Mouse (Mus musculus): ENCODE results near the gene Nupr1.

Nupr1 gene
- long read RNA-seq, experiment 1, transcript Nupr1-201 (3 exons, 829 nt): major isoform, 39 of 40 reads
- long read RNA-seq, experiment 1, partial matches to known transcripts: 0 of 40 reads
- long read RNA-seq, experiment 1, other reads (novel, unspliced or antisense): 1 of 40 reads
- long read RNA-seq, experiment 2, transcript Nupr1-201 (3 exons, 829 nt): major isoform, 41 of 47 reads
- long read RNA-seq, experiment 2, partial matches to known transcripts: 0 of 47 reads
- long read RNA-seq, experiment 2, other reads (novel, unspliced or antisense): 4 of 47 reads

DNA sequence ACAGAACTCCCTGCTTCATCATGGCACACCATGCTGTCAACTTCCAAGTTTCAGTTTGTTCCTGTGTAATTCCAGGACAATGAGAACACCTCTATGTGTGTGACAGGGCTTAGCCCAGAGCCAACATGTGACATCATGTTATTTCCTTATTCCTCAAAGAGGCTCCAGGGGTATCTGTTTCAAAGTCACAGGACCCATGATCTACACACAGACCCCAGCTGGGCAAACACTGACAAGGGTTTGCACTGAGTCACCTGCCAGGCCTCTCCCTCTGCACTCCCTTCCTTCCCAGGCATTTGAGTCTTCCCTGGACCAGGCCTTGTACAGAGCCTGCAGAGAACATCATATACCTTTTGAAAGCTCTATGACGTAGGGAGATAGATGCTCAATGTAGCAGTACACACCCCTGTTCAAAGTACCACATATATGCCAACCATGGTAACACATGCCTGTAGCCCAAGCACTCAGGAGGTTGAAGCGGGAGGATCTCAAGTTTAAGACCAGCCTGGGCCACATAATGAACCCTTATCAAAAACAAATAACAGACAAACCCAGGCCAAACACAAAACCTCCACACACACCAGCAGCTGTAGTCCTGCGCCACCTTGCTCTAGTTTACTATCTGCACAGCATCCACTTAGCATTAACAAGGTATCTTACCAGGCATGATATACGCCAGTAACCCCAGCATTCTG, at the start of gene Nupr1:
Gene Nupr1, minus strand, starts transcription at position 38 of the 695 bp plus-strand sequence.
- intact Hi-C loops (cut with DNase I): no loop called here

DNA sequence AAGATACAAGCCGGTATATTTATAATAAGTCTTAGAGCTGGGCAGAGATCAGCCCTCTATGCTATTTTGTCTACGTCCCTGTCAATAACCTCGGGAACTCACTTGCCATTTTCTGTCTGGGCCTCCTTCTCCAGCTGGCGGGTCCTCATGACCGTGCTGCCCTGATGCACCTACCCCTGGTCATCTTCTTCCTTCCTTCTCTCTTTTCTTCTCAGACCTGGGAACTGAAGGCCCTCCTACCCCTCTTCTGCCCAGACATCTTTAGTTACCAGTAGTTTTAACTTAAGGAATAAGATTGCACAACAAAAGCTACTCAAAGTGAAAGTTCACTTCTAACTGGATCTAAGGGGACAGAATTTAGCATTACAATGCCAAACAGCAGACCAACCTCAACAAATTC, 49.0 kb upstream of the Nupr1 start:
- intact Hi-C loops (cut with DNase I): no loop called here

DNA sequence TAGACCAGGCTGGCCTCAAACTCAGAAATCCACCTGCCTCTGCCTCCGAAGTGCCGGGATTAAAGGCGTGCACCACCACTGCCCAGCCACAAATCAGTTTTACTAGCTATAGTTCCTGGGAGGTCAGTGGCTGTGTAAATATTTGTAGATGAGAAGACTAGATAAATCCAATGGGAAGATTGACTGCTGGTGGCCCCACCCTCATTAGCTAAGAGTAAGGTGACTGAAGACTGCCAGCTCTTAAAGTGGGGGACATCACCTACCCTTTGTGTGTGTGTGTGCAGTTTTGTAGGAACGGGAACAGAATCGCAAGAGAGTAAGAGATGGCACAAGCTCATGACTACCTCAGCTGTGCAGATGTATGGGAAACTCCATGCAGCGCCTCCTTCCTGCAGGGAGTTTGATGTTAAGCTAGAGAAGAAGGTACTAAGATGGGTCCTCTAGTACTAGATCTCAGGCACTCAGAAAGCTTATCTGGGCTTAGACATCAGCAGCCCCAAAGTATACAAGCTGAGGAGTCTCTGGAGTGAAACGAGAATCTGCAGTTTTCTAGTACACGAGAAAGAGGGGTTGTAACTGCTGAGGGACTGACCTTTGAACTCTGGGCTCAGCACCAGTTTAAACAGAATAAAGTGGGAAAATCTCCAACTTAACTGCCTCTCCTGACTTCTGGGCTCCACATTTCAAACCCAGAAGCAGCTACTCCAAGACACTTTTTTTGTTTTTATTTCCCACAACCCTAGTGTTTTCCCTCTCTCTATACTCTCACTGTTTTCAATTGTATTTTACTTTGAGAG, 48.1 kb upstream of the Nupr1 start:
- intact Hi-C loops (cut with DNase I): no loop called here

DNA sequence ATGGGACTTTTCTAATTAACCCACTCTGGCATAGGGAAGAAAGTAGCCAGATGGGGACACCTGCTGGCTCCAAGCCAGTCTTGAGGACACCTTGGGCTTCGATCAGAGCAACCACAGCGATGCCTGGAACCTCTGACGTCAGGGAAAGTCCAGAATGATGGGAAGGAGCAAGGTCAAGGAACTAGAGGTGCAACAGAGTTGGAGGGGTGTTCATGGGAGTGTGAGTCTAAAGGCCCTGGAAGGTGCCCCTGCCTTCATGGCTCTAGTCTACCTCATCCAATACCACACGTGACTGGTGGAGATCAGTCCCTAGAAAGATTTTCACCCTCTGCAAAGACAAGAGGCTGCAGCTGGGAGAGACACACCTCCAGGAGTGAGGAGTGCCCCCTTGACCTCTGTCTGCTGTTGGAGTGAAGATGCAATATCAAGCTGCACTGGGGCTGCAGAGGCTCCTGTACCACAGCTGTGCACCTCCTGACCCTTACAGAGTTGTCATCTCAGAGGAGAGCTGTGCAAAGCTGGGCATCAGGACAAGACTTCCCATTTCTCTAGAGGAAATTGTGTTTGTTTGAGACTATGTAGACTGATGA, 46.1 kb upstream of the Nupr1 start:
- intact Hi-C loops (cut with DNase I): loop anchor here (2.0 kb wide), 1 partner anchor 16 kb away; no protein-coding TSS in a partner anchor

DNA sequence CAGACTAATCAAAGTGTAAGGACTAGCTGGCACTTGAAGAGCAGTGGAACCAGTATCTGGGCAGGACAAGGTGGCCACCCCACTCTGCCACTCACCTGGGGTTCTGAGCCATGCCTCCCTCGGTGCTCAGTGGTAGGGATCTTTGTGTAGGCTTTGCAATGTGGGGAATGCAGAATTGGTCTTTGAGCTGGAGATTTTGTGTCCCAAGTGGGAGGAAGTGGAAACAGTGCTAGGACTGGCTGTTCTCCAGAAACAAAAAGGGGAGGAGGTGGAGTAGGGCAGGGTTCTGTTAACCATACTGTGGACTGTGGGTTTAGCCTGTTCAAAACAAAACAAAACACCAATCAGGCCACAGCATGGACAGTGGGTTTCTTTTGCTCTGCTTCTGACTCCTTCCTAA, 45.5 kb upstream of the Nupr1 start, which contains the start of gene Sult1a1:
Gene Sult1a1, minus strand, starts transcription at position 226 of the 400 bp plus-strand sequence.
- intact Hi-C loops (cut with DNase I): loop anchor here (2.0 kb wide), 1 partner anchor 17 kb away; no protein-coding TSS in a partner anchor

DNA sequence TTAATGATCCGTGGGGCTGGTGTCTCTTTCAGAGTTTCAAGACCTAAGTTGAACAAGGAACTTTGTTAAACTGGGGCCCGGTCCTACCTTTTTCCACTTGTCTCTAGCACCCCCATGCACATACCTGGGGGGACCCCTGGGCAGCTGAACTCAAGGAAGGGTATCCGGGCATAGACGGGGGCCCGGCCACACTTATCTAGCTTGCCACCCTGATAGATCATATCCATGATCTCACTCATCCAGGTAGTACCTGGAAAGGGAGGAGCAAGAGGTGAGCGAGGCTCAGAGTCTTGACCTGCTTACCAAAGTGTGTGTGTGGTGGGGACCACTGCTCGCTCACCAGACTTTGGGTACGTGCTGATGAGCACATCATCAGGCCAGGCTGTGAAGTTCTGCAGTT, 44.4 kb upstream of the Nupr1 start:
- intact Hi-C loops (cut with DNase I): no loop called here

DNA sequence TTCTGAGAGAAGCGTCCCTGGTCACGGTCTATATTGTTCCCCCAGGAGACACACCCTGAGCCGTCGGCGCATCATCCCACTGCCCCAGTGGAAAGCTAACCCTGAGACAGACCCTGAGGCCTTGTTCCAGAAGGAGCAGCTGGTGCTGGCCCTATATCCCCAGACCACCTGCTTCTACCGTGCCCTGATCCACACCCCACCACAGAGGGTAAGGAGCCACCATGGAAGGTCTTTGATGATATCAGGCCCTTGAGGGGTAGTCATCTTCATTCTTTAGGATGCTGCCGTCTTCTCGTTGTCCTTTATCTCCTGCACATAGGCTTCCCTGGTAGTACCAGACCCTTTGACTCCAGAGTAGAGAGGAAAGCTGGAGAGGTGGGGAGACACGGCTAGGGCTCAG, 41.5 kb upstream of the Nupr1 start:
- intact Hi-C loops (cut with DNase I): no loop called here

DNA sequence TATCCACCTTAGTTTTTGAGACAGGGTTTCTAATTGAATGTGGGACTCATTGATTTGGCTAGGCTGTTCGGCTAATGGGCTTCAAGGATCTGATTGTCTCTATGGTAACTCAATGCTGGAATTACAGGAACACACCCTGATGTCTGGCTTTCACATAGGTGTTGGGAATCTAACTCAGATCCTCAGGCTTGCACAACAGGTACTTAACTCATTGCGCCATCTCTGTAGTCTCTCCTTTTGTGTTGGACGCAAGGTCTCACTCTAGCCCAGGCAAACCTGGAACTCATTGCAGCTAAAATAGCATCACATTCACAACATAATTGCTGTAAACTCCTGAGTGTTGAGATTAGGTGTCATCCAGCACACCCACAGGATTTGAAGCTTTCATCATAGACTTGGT, 39.5 kb upstream of the Nupr1 start:
- intact Hi-C loops (cut with DNase I): no loop called here

DNA sequence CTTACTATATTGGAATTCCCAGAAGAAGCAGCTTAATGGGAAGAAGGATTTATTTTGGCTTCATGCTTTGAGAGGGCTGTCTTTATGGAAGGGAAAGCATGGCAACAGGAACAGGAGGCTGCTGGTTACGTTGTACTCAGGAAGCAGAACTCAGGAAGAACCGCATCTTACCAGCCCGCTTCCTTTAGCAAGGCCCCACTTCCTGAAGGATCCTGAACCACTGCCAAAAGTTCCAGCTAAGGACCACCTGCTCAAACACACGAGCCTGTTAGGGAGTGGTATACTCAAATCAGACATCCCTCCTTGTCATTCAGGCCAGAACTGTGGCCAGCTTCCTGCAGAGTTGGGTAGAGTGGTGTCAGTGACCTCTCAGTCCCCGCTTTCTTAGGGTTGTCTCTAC, 37.8 kb upstream of the Nupr1 start:
- intact Hi-C loops (cut with DNase I): no loop called here

DNA sequence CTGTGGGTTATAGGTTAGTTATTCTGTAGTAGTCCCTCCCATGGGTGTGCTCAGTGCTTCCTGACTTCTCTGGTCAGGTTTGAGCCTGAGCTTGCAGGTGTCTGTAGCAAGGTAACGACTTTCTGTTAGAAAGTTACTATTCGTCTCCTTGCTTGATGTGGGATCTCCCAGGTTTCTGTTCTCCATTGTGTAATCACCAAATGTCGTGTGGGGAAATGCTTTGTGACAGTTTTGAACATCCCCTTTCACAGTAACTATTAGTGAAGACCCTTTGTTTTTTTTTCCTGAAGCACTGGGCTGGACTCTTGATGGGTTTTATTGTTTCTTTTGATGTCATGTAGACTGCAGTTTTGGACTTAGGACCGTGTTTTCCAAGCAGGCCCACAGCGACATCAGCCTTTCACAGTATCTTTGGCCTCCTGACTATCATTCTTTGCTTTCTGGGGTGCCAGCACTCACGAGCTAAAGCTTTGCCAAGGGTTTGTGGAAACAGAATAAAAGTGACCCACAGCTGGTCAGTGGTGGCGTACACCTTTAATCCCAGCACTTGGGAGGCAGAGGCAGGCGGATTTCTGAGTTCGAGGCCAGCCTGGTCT, 36.9 kb upstream of the Nupr1 start:
- intact Hi-C loops (cut with DNase I): no loop called here

DNA sequence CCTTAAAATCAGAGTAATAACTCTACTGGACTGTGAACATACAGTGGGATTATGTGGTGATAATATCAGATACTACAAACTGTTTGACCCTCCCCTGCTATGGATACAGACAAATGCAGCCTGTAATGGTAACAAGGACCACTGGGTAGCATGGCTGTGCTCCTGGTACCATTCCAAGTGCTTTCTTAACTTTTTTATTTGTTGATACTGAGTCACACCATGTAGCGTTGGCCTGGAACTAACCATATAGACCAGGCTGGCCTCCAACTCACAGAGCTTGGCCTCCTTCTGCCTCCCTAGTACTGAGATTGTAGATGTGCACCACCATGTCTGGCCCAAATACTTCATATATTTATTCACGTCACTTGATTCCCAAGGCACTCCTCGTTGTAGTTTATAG, 34.6 kb upstream of the Nupr1 start:
- intact Hi-C loops (cut with DNase I): no loop called here

DNA sequence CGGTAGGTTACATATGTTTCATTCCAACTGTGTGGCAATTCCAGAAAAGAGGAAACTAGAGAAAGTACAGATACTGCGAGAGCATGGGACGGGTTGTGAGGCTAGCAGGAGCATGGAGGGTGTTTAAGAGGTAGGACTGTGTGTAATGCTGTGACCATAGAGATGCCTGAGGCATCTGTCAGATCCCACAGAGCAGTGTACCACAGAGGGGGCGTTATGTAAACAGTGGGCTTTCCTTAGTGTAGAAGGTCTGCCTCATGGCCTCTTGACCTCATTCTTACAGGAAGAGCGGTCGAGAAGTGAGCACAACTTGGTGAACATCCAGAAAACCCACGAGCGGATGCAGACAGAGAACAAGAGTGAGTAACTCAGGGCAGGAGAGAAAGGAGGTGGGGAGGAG, 33.0 kb upstream of the Nupr1 start:
- intact Hi-C loops (cut with DNase I): no loop called here

DNA sequence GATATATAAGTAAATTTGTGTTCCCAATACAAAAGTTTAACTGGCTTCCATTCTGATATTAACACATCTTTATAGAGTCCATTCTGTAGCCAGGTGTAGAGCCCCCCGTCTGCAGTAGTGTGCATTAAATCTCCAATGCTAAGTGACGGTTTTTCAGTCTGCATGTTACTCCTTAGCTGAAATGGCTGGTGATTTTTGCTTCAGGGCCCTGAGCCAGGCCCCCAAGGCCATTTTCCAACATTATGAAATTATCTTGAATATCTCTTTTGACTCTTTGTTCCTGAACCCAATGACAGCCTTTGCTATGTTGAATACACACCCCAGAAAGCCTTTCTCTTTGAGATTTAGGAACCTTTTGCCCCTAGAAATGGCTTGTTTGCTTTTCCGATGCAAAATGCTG, 29.1 kb upstream of the Nupr1 start:
- intact Hi-C loops (cut with DNase I): no loop called here

DNA sequence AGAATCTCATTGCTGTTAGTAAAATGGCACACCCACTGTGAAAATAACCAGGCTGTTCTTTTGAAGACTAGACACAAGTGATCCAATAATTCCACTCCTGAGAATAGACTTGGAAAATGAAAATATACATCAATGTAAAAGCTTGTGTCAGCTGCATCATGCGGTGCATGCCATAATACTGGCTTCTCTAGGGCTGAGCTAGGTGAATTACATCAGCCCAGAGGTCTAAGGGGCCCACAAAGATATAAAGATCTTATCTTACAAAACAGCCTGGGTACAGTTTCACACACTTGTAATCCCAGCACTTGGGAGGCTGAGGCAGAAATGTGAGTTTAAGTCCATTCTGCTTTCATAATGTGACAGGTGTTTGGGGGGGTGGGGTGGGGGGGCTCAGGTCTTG, 26.9 kb upstream of the Nupr1 start:
- intact Hi-C loops (cut with DNase I): no loop called here

DNA sequence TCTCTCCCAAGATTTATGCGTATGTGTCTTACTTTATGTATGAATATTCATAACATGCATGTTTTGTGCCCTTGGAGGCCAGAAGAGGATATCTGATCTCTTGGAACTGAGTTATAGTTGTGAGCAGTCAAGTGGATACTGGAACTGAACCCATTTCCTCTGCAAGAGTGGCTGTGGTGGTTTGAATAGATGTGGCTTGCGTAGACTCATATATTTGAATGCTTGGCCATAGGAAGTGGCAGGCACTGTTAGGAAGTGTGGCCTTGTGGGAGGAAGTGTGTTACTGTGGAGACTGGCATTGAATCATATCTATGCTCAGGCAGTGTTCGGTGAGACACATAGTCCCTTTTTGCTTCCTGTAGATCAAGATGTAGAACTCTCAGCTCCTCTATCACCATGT, 25.0 kb upstream of the Nupr1 start:
- intact Hi-C loops (cut with DNase I): no loop called here

DNA sequence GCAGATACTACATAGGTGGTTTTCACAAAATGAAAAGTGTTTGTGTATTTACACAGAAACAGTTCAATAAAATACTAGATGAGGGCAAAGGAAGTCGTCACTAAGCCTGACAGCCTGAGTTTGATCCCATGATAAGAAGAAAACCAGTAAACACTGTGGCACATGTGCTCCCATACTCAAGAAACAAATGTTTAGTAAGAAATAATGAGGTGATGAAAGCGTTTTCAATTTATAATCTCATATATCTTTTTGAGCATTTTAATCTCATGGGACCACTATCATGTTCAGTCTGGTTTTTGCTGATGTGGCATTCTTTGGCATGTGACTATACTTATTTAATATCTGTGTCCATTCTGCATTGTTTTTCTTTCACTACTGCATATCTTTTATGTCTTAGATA, 23.3 kb upstream of the Nupr1 start:
- intact Hi-C loops (cut with DNase I): no loop called here

DNA sequence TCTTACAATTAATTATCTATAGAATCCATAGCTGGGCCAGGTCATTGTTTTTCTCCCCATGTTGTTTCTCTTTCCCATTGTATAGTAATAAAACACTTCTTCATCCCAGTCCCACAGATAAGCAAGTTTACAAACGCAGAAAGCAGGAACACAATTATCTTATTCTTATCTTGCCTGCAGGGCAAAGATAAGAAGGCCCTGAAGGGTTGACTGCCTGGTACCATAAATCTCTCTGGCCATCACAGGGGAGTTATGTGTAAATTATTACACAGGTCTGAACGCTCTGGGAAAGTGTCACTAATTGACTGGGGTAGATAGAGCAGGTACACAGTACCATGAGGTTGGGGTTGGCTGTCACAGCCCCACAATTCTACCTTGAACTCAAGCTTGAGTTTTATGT, 20.2 kb upstream of the Nupr1 start:
- intact Hi-C loops (cut with DNase I): no loop called here

DNA sequence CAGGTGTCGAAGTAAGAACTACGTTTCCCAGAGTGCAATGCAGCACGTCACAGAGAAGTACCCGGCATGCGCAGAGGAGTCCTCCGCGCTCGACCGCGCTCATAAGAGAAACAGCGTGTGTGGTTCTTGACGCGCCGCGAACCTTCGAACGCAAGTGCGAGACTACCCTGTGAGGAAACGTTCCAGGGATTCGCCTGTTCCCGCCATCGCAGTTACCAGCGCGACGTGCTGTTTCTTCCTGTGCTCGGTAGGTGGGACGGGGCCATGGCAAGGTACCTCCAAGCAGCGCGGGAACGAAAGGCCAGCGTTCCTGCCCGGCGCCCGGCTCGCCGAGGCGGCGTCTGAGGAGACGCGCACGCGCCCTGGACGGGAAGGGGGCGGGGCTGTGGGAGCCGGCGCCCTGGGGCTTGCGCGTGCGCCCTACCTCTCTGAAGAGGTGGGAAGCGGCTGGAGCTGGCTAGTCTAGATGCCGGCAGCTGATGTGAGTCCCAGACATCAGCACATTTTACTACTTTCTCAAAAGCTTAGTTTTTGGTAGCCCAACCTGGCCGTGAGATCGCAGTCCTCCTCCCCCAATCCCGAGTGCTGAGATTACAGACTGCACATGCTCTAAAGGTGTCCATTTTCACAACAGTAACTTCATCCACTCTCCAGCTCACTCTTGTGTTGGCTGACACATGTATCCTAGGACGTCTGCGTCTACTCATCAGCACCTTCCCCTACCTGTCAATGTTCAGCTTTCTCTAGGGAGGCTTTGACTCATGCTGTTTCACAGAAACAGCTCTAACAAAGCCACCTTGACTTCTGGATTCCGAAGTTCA, 18.8 kb upstream of the Nupr1 start, which contains the start of gene Sgf29:
Gene Sgf29, plus strand, starts transcription at position 79 of the 821 bp plus-strand sequence.
- intact Hi-C loops (cut with DNase I): no loop called here

DNA sequence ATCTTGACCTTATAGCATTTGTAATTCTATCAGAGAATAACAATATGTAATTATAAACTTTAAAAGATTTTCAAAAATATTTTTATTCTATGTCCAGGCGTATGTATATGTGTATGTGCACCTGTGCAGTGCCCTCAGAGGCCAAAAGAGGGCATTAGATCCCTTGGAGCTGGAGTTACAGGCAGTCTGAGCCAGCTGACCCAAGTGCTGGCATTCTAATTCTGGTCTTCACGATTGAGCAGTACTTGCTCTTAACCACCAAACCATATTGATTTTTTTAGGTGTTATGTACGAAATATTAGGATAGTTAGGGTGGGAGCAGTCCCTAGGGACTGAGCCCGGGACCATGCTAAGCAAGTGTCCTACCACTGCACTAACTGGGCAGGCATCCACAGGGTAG, 17.8 kb upstream of the Nupr1 start:
- intact Hi-C loops (cut with DNase I): no loop called here

DNA sequence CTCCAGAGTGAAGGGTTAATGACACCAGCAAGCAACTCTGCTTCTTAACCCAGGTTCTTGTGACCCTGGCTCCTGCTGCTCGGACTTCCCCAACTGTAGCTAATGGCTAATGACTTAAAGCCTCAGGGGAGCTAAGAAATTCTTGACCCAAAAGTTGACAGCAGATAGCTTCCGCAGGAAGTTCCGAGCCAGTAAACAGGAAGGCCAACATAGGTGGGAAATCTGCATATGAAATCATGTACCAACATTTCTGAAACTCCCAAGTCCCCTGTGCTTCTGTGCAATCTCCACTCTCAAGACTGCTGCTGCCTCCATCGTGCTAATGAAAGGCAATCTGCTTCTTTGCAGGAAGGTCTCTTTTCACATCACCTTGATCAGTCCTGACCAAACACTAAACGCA, 15.0 kb upstream of the Nupr1 start:
- intact Hi-C loops (cut with DNase I): loop anchor here (1.0 kb wide), 1 partner anchor 47 kb away; no protein-coding TSS in a partner anchor
